Mouse (Mus musculus): ENCODE measurements around the gene Supt3. TPM values are rescaled to one million over a fixed set of nuclear protein-coding genes. Genes with fewer than 3 reads are reported as not detected.

Supt3 gene
- polyA plus RNA-seq, 1 experiment from 2014 or later = 23.1 TPM

DNA sequence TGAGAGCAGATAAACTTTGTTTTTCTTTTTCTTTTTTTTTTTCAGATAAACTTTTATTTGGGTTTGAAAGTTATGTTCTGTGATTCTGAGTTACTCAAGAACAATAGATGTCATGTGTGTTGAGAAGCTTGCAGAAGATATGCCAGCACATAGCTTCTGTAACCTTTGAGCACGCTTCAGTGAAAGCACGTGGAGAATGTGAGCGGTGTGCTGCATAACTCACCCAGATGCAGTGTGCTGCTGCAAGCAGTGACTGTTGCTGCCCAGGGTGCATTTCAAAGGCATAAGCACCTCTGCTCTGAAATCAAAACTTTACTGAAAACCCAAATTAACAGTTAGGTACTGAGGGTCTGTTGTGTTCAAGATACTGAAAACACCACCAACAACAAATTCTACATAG, 251.5 kb downstream of the Supt3 start:
- no peak for ATAC-seq (ENCODE audit: insufficient number of reproducible peaks, low FRiP score)
- Histone ChIP-seq H3K36me3 (no peaks in the 10 kb centered on the region), H3K9me3 (replicated peaks) (no peaks in the 10 kb centered on the region), H3K27me3 (replicated peaks) (no peaks in the 10 kb centered on the region), H3K9ac (no peak overlapping the region), H3K4me3 (no peak overlapping the region), H3K4me1 (replicated peaks) (peaks cover 15% of the 10 kb centered on the region), H3K4me2 (no peak overlapping the region), H3K27ac (ENCODE audit: poor library complexity, severe bottlenecking) (no peak overlapping the region)
- WGBS = 53% methylated on average over 3 of the region's 3 CpGs

DNA sequence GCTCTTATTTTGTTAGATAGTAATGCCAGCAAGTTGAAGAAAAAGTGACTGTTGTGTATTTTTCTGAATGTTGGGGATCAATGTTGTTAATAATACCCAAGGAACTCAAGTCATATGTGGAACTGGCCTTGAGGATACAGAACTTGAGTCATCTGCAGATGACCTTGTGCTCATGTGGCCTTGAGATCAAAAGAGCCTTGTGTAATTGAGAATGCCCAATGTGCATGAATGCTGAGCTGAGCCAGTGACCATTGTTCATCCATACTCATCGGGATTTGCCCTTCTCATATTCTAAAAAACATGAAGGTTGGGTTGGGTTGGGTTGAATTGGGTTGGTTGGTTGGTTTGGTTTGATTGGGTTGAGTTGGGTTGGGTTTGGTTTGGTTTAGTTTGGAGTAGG, 252.2 kb downstream of the Supt3 start:
- H3K4me1 ChIP-seq (replicated peaks) = peaks cover 19% of the 10 kb centered on the region
- no peak overlapping the region for H3K4me2 ChIP-seq
- no peaks in the 10 kb centered on the region for H3K36me3 ChIP-seq
- H3K4me3 ChIP-seq = no peak overlapping the region
- H3K9ac ChIP-seq = no peak overlapping the region
- ATAC-seq (ENCODE audit: insufficient number of reproducible peaks, low FRiP score) = no peak
- WGBS = 93% methylated on average over 1 of the region's 1 CpGs
- no peak overlapping the region for H3K27ac ChIP-seq (ENCODE audit: poor library complexity, severe bottlenecking)
- H3K9me3 ChIP-seq (replicated peaks) = no peaks in the 10 kb centered on the region
- no peaks in the 10 kb centered on the region for H3K27me3 ChIP-seq (replicated peaks)

DNA sequence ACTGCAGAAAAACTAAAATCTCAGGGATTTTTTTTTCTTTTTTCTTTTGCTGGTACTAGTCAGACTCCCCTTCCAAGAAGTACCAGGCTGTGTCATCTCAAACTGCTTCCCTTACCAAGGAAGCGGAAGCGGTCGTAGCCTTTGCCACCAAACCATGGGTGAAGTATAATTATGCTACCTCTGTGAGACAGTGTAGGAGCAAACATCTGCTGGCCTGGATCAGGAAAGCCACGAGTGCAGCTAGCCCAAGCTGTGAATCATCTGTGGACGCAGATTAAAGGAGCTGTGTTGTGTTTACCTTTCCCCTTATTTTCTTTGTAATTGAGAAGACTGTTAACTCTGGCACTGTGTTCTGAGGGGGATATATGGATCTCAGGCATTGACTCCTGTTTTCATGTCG, 255.3 kb downstream of the Supt3 start:
- no peak overlapping the region for H3K4me3 ChIP-seq
- H3K27ac ChIP-seq (ENCODE audit: poor library complexity, severe bottlenecking) = no peak overlapping the region
- H3K36me3 ChIP-seq = no peaks in the 10 kb centered on the region
- H3K27me3 ChIP-seq (replicated peaks) = no peaks in the 10 kb centered on the region
- WGBS = 67% methylated on average over 6 of the region's 6 CpGs
- ATAC-seq (ENCODE audit: insufficient number of reproducible peaks, low FRiP score) = no peak
- no peak overlapping the region for H3K4me2 ChIP-seq
- H3K9ac ChIP-seq = no peak overlapping the region
- no peaks in the 10 kb centered on the region for H3K9me3 ChIP-seq (replicated peaks)
- peaks cover 19% of the 10 kb centered on the region for H3K4me1 ChIP-seq (replicated peaks)

DNA sequence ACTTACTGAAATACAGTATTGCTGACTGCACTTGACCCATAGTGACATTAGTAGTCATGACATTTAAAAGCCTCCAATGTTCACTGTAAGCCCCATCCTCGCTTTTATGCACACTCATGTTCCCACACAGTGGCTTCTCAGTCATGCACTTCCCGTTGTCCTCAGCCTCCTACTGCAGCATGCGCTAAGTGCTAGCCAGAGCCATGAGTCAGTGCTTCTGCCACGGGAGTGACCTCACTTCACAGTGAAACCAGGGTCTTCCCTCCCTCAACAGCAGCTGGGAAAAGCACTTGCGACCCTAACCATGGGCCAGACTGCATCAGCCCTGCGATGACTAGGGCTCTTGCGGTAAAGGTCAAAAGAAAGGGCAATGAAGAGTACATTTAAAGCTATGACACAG, 256.7 kb downstream of the Supt3 start:
- 59% methylated on average over 7 of the region's 7 CpGs for WGBS
- H3K27me3 ChIP-seq (replicated peaks) = no peaks in the 10 kb centered on the region
- no peak overlapping the region for H3K27ac ChIP-seq (ENCODE audit: poor library complexity, severe bottlenecking)
- no peak overlapping the region for H3K9ac ChIP-seq
- peaks cover 13% of the 10 kb centered on the region for H3K4me1 ChIP-seq (replicated peaks)
- no peak for ATAC-seq (ENCODE audit: insufficient number of reproducible peaks, low FRiP score)
- H3K4me2 ChIP-seq = no peak overlapping the region
- H3K36me3 ChIP-seq = 0 out of 2 replicates have a peak, but pooled peaks cover 5% of the 10 kb centered on the region
- no peaks in the 10 kb centered on the region for H3K9me3 ChIP-seq (replicated peaks)
- no peak overlapping the region for H3K4me3 ChIP-seq

DNA sequence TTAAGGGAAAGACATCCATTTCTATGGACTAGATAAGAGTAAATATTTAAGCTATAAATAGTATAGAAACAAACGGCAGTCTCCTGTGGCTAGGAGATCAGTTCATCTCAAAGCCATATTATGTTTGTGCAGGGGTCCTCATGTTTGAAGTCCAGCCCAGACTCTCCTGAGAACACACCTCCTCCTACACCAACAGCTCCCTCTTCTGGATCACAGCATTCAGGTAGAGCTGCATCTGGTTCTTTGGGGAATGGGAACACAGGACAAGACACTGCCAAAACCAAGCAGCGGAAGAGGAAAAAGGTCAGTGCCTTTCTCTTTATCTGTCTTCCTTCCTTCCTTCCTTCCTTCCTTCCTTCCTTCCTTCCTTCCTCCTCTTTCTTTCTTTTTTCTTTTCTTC, 264.1 kb downstream of the Supt3 start:
- H3K4me1 ChIP-seq (replicated peaks) = no peaks in the 10 kb centered on the region; the same call in 1 of the 2 replicates
- ATAC-seq (ENCODE audit: insufficient number of reproducible peaks, low FRiP score) = no peak
- no peak overlapping the region for H3K27ac ChIP-seq (ENCODE audit: poor library complexity, severe bottlenecking)
- no peak overlapping the region for H3K9ac ChIP-seq
- 0 out of 2 replicates have a peak, but pooled peaks cover 4% of the 10 kb centered on the region for H3K9me3 ChIP-seq (replicated peaks)
- peaks cover 10% of the 10 kb centered on the region; the same call in 1 of the 2 replicates for H3K36me3 ChIP-seq
- H3K4me3 ChIP-seq = no peak overlapping the region
- H3K4me2 ChIP-seq = no peak overlapping the region
- H3K27me3 ChIP-seq (replicated peaks) = no peaks in the 10 kb centered on the region
- WGBS = 58% methylated on average over 2 of the region's 2 CpGs

DNA sequence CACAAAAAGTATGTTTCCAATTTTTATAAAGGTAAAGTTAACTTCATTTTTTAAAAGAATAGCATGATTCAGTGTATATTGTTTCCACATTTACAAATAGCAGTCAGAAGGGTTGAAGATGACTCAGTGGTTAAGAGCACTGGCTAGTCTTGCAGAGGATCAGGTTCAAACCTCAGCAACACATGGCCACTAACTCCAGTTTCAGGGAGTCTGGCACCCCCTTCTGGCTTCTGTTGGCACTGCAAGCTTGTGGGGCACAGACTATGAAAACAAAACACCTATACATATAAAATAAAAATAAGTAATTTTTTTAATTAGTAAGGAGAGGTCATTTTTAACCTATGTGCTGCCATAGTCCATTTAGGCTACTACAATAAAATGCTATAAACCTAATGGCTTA, 268.9 kb downstream of the Supt3 start:
- no peak overlapping the region for H3K4me3 ChIP-seq
- peaks cover 5% of the 10 kb centered on the region; the same call in 1 of the 2 replicates for H3K36me3 ChIP-seq
- H3K4me1 ChIP-seq (replicated peaks) = no peaks in the 10 kb centered on the region
- no peak for ATAC-seq (ENCODE audit: insufficient number of reproducible peaks, low FRiP score)
- H3K4me2 ChIP-seq = no peak overlapping the region
- H3K9me3 ChIP-seq (replicated peaks) = 0 out of 2 replicates have a peak, but pooled peaks cover 4% of the 10 kb centered on the region
- H3K27ac ChIP-seq (ENCODE audit: poor library complexity, severe bottlenecking) = no peak overlapping the region
- no peaks in the 10 kb centered on the region for H3K27me3 ChIP-seq (replicated peaks)
- H3K9ac ChIP-seq = no peak overlapping the region

DNA sequence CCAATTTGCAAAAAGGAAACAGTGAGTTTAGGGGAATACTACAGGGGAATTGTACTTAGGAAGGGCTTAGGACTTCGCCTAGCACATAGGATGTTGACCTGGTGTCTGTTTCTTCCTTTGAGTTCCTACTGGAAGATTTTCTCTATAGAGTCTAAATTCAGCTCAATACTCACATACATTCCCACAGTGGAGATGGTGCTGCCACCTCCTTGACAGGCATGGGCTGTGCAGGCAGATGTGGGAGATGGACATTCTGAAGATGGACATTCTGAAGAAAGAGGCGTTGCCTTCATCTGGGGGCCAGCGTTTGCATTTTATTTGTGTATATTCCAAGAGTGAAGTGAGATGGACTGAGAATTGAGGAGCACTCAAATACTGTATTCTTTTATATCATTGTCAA, 269.6 kb downstream of the Supt3 start:
- H3K9ac ChIP-seq = no peak overlapping the region
- H3K9me3 ChIP-seq (replicated peaks) = 0 out of 2 replicates have a peak, but pooled peaks cover 4% of the 10 kb centered on the region
- no peak overlapping the region for H3K4me2 ChIP-seq
- peaks cover 5% of the 10 kb centered on the region; the same call in 1 of the 2 replicates for H3K36me3 ChIP-seq
- H3K4me1 ChIP-seq (replicated peaks) = no peaks in the 10 kb centered on the region
- no peak overlapping the region for H3K4me3 ChIP-seq
- no peak overlapping the region for H3K27ac ChIP-seq (ENCODE audit: poor library complexity, severe bottlenecking)
- no peak for ATAC-seq (ENCODE audit: insufficient number of reproducible peaks, low FRiP score)
- 89% methylated on average over 3 of the region's 3 CpGs for WGBS
- no peaks in the 10 kb centered on the region for H3K27me3 ChIP-seq (replicated peaks)

DNA sequence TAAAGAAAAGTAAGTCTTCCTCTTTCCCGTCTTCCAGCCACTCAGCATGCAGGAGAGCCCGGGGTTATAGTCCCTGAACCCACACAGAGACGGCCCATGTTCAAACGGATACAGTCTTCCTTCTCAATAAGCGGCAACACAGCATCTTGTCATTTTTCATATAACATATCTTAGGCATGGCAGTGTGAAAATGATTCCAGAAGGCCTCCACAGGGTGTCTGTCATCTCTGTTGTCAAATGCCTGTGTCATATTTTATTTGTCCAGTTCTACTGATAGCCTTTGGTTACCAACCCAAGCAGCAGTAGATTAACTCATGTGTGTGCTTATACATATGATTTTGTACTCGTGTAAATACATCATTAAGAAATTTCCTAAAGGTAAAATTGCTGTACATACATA, 270.3 kb downstream of the Supt3 start:
- Histone ChIP-seq H3K9me3 (replicated peaks) (0 out of 2 replicates have a peak, but pooled peaks cover 4% of the 10 kb centered on the region), H3K27me3 (replicated peaks) (no peaks in the 10 kb centered on the region), H3K4me1 (replicated peaks) (no peaks in the 10 kb centered on the region), H3K9ac (no peak overlapping the region), H3K4me2 (no peak overlapping the region), H3K4me3 (no peak overlapping the region), H3K36me3 (peaks cover 5% of the 10 kb centered on the region; the same call in 1 of the 2 replicates), H3K27ac (ENCODE audit: poor library complexity, severe bottlenecking) (no peak overlapping the region)
- ATAC-seq (ENCODE audit: insufficient number of reproducible peaks, low FRiP score) = no peak
- WGBS = 84% methylated on average over 6 of the region's 6 CpGs

DNA sequence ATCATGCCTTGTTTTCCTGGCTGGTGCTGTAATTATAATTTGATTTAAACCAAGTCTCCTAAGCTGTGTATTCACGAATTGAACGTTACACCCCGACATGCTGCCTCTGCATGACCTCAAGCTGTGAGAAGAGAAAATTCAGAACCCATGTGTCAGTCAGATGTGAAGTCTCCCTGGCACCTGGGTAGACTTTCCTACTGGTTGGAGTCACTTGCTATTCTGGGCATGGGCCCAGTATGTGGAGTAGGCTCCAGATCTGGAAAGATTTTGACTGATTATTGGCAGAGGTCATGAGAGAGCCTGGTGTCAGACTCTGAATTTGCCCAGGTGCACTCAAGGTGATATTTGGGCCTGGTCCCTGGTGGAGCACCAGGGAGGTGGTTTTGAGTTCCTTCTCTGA, 275.0 kb downstream of the Supt3 start:
- ATAC-seq (ENCODE audit: insufficient number of reproducible peaks, low FRiP score) = no peak
- Histone ChIP-seq H3K9ac (no peak overlapping the region), H3K4me2 (no peak overlapping the region), H3K4me3 (no peak overlapping the region), H3K4me1 (replicated peaks) (no peaks in the 10 kb centered on the region), H3K27ac (ENCODE audit: poor library complexity, severe bottlenecking) (no peak overlapping the region), H3K9me3 (replicated peaks) (no peaks in the 10 kb centered on the region), H3K27me3 (replicated peaks) (no peaks in the 10 kb centered on the region), H3K36me3 (no peaks in the 10 kb centered on the region)
- WGBS = 78% methylated on average over 3 of the region's 3 CpGs

DNA sequence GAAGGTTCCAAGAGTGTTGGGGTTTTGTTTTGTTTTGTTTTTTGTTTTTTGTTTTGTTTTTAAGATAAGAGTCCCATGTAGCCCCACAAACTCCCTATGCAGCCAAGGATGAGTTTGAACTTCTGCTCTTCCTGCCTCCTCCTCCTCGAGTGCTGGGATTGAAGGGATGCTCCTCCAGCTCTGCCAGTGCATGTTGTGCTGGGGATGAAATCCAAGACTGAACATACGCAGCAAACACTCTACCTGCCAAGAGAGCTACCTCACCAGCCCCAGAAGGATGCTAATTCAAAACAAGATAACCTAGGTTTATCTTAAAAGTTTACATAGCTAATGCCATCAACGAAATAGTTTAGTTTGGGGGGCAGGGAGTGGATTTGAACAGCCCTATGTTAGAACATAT, 276.4 kb downstream of the Supt3 start:
- no peak overlapping the region for H3K9ac ChIP-seq
- no peaks in the 10 kb centered on the region for H3K4me1 ChIP-seq (replicated peaks)
- H3K36me3 ChIP-seq = no peaks in the 10 kb centered on the region
- no peaks in the 10 kb centered on the region for H3K27me3 ChIP-seq (replicated peaks)
- WGBS = 77% methylated on average over 3 of the region's 3 CpGs
- no peak overlapping the region for H3K4me3 ChIP-seq
- ATAC-seq (ENCODE audit: insufficient number of reproducible peaks, low FRiP score) = no peak
- H3K9me3 ChIP-seq (replicated peaks) = no peaks in the 10 kb centered on the region
- H3K4me2 ChIP-seq = no peak overlapping the region
- H3K27ac ChIP-seq (ENCODE audit: poor library complexity, severe bottlenecking) = no peak overlapping the region

DNA sequence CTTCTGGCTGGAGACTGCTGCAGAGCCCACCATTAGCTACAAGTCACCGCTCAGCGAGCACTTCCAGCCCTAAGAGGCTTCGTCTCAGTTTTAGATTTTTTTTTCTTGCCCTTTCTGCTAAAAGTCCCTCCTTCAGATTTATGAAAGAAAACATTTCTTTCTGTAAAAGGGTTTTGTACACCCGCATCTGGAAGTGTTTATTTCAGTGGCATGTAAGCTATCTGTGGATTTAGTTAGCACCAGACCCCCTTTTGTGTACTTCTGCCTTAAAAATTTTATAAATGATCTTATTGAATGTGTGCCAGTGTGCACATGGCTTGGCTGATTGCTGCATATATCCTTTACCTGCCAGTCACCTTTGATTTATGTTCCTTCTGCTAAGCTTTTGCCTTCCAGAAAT, 277.6 kb downstream of the Supt3 start:
- no peak for ATAC-seq (ENCODE audit: insufficient number of reproducible peaks, low FRiP score)
- no peaks in the 10 kb centered on the region for H3K4me1 ChIP-seq (replicated peaks)
- H3K4me2 ChIP-seq = no peak overlapping the region
- H3K9ac ChIP-seq = no peak overlapping the region
- H3K4me3 ChIP-seq = no peak overlapping the region
- no peaks in the 10 kb centered on the region for H3K9me3 ChIP-seq (replicated peaks)
- H3K36me3 ChIP-seq = no peaks in the 10 kb centered on the region
- no peaks in the 10 kb centered on the region for H3K27me3 ChIP-seq (replicated peaks)
- no peak overlapping the region for H3K27ac ChIP-seq (ENCODE audit: poor library complexity, severe bottlenecking)
- 74% methylated on average over 4 of the region's 4 CpGs for WGBS

DNA sequence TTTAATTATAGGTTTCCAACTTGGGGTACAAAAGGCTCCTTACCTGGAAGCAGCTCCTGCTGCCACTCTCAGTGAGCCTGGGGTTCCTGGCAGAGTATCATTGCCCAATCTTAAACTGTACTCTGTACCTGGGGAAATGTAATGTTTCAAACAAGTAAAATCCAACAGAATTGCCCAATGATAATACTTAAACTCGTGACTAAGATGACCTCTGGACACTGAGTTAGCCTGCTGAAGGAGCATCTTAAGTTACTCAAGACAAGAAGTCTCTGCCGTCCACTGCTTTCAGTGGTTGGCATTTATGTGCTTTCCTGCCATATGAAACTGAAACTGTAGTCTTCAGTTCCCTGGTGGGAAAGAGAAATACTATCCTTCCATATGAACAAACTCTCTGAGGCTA, 279.9 kb downstream of the Supt3 start:
- H3K9ac ChIP-seq = no peak overlapping the region
- no peak overlapping the region for H3K27ac ChIP-seq (ENCODE audit: poor library complexity, severe bottlenecking)
- no peak for ATAC-seq (ENCODE audit: insufficient number of reproducible peaks, low FRiP score)
- WGBS = 75% methylated on average over 2 of the region's 2 CpGs
- no peaks in the 10 kb centered on the region for H3K4me1 ChIP-seq (replicated peaks)
- no peaks in the 10 kb centered on the region for H3K36me3 ChIP-seq
- H3K9me3 ChIP-seq (replicated peaks) = no peaks in the 10 kb centered on the region
- H3K4me3 ChIP-seq = no peak overlapping the region
- no peak overlapping the region for H3K4me2 ChIP-seq
- H3K27me3 ChIP-seq (replicated peaks) = no peaks in the 10 kb centered on the region
